ENCODE assay signal across 15 mouse cellular contexts in genomic region chr6:88974457-88974856, GRCm38 (mm10).
DNase-seq lines count a peak whose midpoint lies in the region; ATAC-seq and TF ChIP-seq lines count a peak whose summit lies in the region.
"Had no signal": no experiment of that assay in that cellular context is flagged by ENCODE, and none has a peak within 500 bp of the region (broad histone marks: within the 10 kb centered on the region; RNA-seq: fewer than 3 reads in every experiment).

No protein-coding gene starts in this region.

- H3K9me3 ChIP-seq in forebrain, embryonic 11.5 days (ENCODE audit: control insufficient read depth, low read length) = no peaks in the 10 kb centered on the region
- no peaks in the 10 kb centered on the region for H3K9me3 ChIP-seq in hindbrain, embryonic 13.5 days
- H3K9me3 ChIP-seq in midbrain, embryonic 13.5 days = no peaks in the 10 kb centered on the region
- no peaks in the 10 kb centered on the region for H3K9me3 ChIP-seq in stomach, postnatal 0 days (ENCODE audit: control insufficient read depth, low read length)
- H3K9me3 ChIP-seq: stomach, embryonic 15.5 days had no signal

- 5% methylated on average over 7 of the region's 7 CpGs for WGBS in forebrain, embryonic 11.5 days
- WGBS in hindbrain, embryonic 13.5 days = 19% methylated on average over 7 of the region's 7 CpGs
- WGBS in midbrain, embryonic 13.5 days = 5% methylated on average over 7 of the region's 7 CpGs
- 59% methylated on average over 7 of the region's 7 CpGs for WGBS in stomach, postnatal 0 days

- DNase-seq in brain, embryonic 14.5 days (ENCODE audit: low read depth) = peak; percentile 66
- peak; percentile 43 for DNase-seq in forebrain, embryonic 11.5 days (ENCODE audit: low spot score)
- no peak for DNase-seq in stomach, postnatal 0 days (ENCODE audit: low spot score)
- DNase-seq in cerebellum, adult 18-20 months = no peak
- DNase-seq in adrenal gland, postnatal 25 days = no peak
- DNase-seq: adrenal gland, postnatal 10 days; B cell, adult 2 months; gastrocnemius, postnatal 36 days; left cerebral cortex, postnatal 4 days; lung, adult 2 months; thymus, postnatal 14 days had no signal

- ATAC-seq in forebrain, embryonic 11.5 days (replicated peaks; ENCODE audit: low FRiP score) = no peak
- ATAC-seq in hindbrain, embryonic 13.5 days (ENCODE audit: low FRiP score) = no peak
- no peak for ATAC-seq in midbrain, embryonic 13.5 days
- ATAC-seq in stomach, postnatal 0 days (ENCODE audit: low FRiP score, low TSS enrichment) = no peak
- ATAC-seq in frontal cortex, adult (ENCODE audit: low TSS enrichment) = no peak

- no peak overlapping the region for H3K27ac ChIP-seq in forebrain, embryonic 11.5 days (ENCODE audit: low read depth, low read length)
- H3K27ac ChIP-seq in hindbrain, embryonic 13.5 days = peak overlapping the region; percentile 81
- H3K27ac ChIP-seq in midbrain, embryonic 13.5 days = peak overlapping the region; percentile 87
- no peak overlapping the region for H3K27ac ChIP-seq in stomach, postnatal 0 days (replicated peaks)
- H3K27ac ChIP-seq: stomach, embryonic 15.5 days had no signal

- peaks cover 20% of the 10 kb centered on the region for H3K4me1 ChIP-seq in forebrain, embryonic 11.5 days (replicated peaks; ENCODE audit: control insufficient read depth, insufficient read depth, low read length)
- peaks cover 100% of the 10 kb centered on the region for H3K4me1 ChIP-seq in hindbrain, embryonic 13.5 days (replicated peaks)
- peaks cover 95% of the 10 kb centered on the region for H3K4me1 ChIP-seq in midbrain, embryonic 13.5 days (replicated peaks)
- H3K4me1 ChIP-seq in stomach, postnatal 0 days (replicated peaks; ENCODE audit: control insufficient read depth, insufficient read depth) = no peaks in the 10 kb centered on the region
- H3K4me1 ChIP-seq: stomach, embryonic 15.5 days had no signal

- no peaks in the 10 kb centered on the region for H3K36me3 ChIP-seq in forebrain, embryonic 11.5 days (ENCODE audit: control insufficient read depth, insufficient read depth, low read length)
- H3K36me3 ChIP-seq in hindbrain, embryonic 13.5 days = no peaks in the 10 kb centered on the region
- no peaks in the 10 kb centered on the region for H3K36me3 ChIP-seq in midbrain, embryonic 13.5 days
- no peaks in the 10 kb centered on the region for H3K36me3 ChIP-seq in stomach, postnatal 0 days (ENCODE audit: control insufficient read depth, insufficient read depth, low read length)
- H3K36me3 ChIP-seq: stomach, embryonic 15.5 days had no signal

- TF ChIP-seq EP300 in stomach, postnatal 0 days (optimal IDR thresholded peaks at IDR 0.05) = no peak

- H3K4me2 ChIP-seq in forebrain, embryonic 11.5 days (ENCODE audit: low read depth, low read length, severe bottlenecking) = no peak overlapping the region
- H3K4me2 ChIP-seq in hindbrain, embryonic 13.5 days = no peak overlapping the region
- H3K4me2 ChIP-seq in midbrain, embryonic 13.5 days (replicated peaks) = no peak overlapping the region
- no peak overlapping the region for H3K4me2 ChIP-seq in stomach, postnatal 0 days (replicated peaks; ENCODE audit: low read depth)
- H3K4me2 ChIP-seq: stomach, embryonic 15.5 days had no signal

- H3K9ac ChIP-seq in forebrain, embryonic 11.5 days (ENCODE audit: low read length) = no peak overlapping the region
- H3K9ac ChIP-seq in hindbrain, embryonic 13.5 days = peak overlapping the region; percentile 29; the same call in 1 of the 2 replicates
- no peak overlapping the region for H3K9ac ChIP-seq in midbrain, embryonic 13.5 days (replicated peaks)
- H3K9ac ChIP-seq in stomach, postnatal 0 days (ENCODE audit: low read length) = no peak overlapping the region
- H3K9ac ChIP-seq: stomach, embryonic 15.5 days had no signal

- no peak for TF ChIP-seq POLR2A in brain, embryonic 14.5 days (IDR thresholded peaks at IDR 0.05; ENCODE audit: borderline replicate concordance, extremely low read depth, insufficient read depth, insufficient read length, poor library complexity, severe bottlenecking)

- H3K4me3 ChIP-seq in forebrain, embryonic 11.5 days (ENCODE audit: low read depth, low read length) = no peak overlapping the region
- no peak overlapping the region for H3K4me3 ChIP-seq in hindbrain, embryonic 13.5 days
- no peak overlapping the region for H3K4me3 ChIP-seq in midbrain, embryonic 13.5 days (replicated peaks)
- H3K4me3 ChIP-seq in stomach, postnatal 0 days (ENCODE audit: low read depth, low read length) = no peak overlapping the region
- H3K4me3 ChIP-seq: stomach, embryonic 15.5 days had no signal

- no peak for TF ChIP-seq CTCF in brain, embryonic 14.5 days (IDR thresholded peaks at IDR 0.05; ENCODE audit: borderline replicate concordance, extremely low read depth, insufficient read depth, insufficient read length)
- no peak for TF ChIP-seq CTCF in stomach, postnatal 0 days (IDR thresholded peaks at IDR 0.05; ENCODE audit: low read depth)

- H3K27me3 ChIP-seq in forebrain, embryonic 11.5 days (ENCODE audit: control insufficient read depth, insufficient read depth, low read length) = peaks cover 2% of the 10 kb centered on the region; the same call in 1 of the 2 replicates
- 0 out of 2 replicates have a peak, but pooled peaks cover 24% of the 10 kb centered on the region for H3K27me3 ChIP-seq in hindbrain, embryonic 13.5 days
- H3K27me3 ChIP-seq in midbrain, embryonic 13.5 days = 0 out of 2 replicates have a peak, but pooled peaks cover 3% of the 10 kb centered on the region
- H3K27me3 ChIP-seq in stomach, postnatal 0 days (ENCODE audit: control insufficient read depth, insufficient read depth, low read length) = no peaks in the 10 kb centered on the region

Comparison
In these comparisons a context has a peak if more than half of its experiments do, and no peak if none do; other contexts are left out.
1. DNase-seq: peak in brain, embryonic 14.5 days (single experiment) and forebrain, embryonic 11.5 days (single experiment); none in stomach, postnatal 0 days (single experiment), cerebellum, adult 18-20 months (0 of 2) and adrenal gland, postnatal 25 days (single experiment).
2. H3K27ac ChIP-seq: peak in hindbrain, embryonic 13.5 days (single experiment) and midbrain, embryonic 13.5 days (single experiment); none in forebrain, embryonic 11.5 days (single experiment) and stomach, postnatal 0 days (single experiment).